Mouse (Mus musculus) midbrain, embryonic 15.5 days (tissue): ENCODE data around the gene Slc16a10. TPM values are rescaled to one million over a fixed set of nuclear protein-coding genes. Genes with fewer than 3 reads are reported as not detected.

ENCODE experiments used
- ATAC-seq: fragments of 200-750 bp; cut with Nextera tagmentation; replicated peaks from 2 replicates; pipeline ENCODE4 v1.8.0; 2017; ENCODE audit warnings: moderate TSS enrichment
- H3K27ac ChIP-seq: fragments of 300-500 bp; sonication (generic); 2 replicates; pipeline ENCODE4 v1.5.1; 2015; ENCODE audit warnings: mild to moderate bottlenecking, inconsistent platforms
- H3K27me3 ChIP-seq: fragments of 300-500 bp; sonication (generic); replicated peaks from 2 replicates; pipeline ENCODE4 v1.6.1; 2015; ENCODE audit warnings: inconsistent platforms
- H3K36me3 ChIP-seq: fragments of 300-500 bp; sonication (generic); replicated peaks from 2 replicates; pipeline ENCODE4 v1.6.1; 2015; ENCODE audit warnings: inconsistent platforms
- H3K4me1 ChIP-seq: fragments of 300-500 bp; sonication (generic); 2 replicates; pipeline ENCODE4 v1.6.1; 2015; ENCODE audit warnings: inconsistent platforms
- H3K4me2 ChIP-seq: fragments of 300-500 bp; sonication (generic); 2 replicates; pipeline ENCODE4 v1.6.1; 2015; ENCODE audit warnings: inconsistent platforms, mild to moderate bottlenecking, moderate library complexity
- H3K4me3 ChIP-seq: fragments of 300-500 bp; sonication (generic); 2 replicates; pipeline ENCODE4 v1.5.1; 2015; ENCODE audit warnings: mild to moderate bottlenecking, inconsistent platforms
- H3K9ac ChIP-seq: fragments of 300-500 bp; sonication (generic); 2 replicates; pipeline ENCODE4 v1.6.1; 2015; ENCODE audit warnings: mild to moderate bottlenecking, inconsistent platforms
- H3K9me3 ChIP-seq: fragments of 300-500 bp; sonication (generic); 2 replicates; pipeline ENCODE4 v1.6.1; 2016; ENCODE audit warnings: inconsistent platforms
- WGBS: fragments of 180-500 bp; shearing (Covaris S2); methylation state at CpG from one replicate; pipeline ENCODE4 v1.1.7; 2015; ENCODE audit warnings: mixed read lengths; 5-methylcytosine and 5-hydroxymethylcytosine counted together
- polyA plus RNA-seq: library from polyadenylated mRNA; unstranded; fragments of >200 nt; fragmentation: Nextera tagmentation; extraction: Ambion mirVana; gene quantifications from 2 replicates; pipeline ENCODE4 v1.2.1, GENCODE M21; 2015

The Slc16a10 gene
- polyA plus RNA-seq, 1 experiment from 2014 or later = 3.6 TPM

GRCm38 (mm10) chr10:40119466-40119865 is 22.6 kb downstream of the Slc16a10 start:
- no peak for ATAC-seq
- Histone ChIP-seq H3K9me3 (no peaks in the 10 kb centered on the region), H3K4me3 (no peak overlapping the region), H3K4me1 (no peaks in the 10 kb centered on the region), H3K27ac (no peak overlapping the region), H3K9ac (no peak overlapping the region), H3K36me3 (no peaks in the 10 kb centered on the region), H3K27me3 (no peaks in the 10 kb centered on the region), H3K4me2 (no peak overlapping the region)
- 86% methylated on average over 3 of the region's 3 CpGs for WGBS

GRCm38 (mm10) chr10:40118743-40119387 is 23.2 kb downstream of the Slc16a10 start:
- H3K4me1 ChIP-seq = no peaks in the 10 kb centered on the region
- no peak overlapping the region for H3K4me3 ChIP-seq
- no peaks in the 10 kb centered on the region for H3K9me3 ChIP-seq
- no peak for ATAC-seq
- no peak overlapping the region for H3K4me2 ChIP-seq
- WGBS = 90% methylated on average over 5 of the region's 5 CpGs
- H3K27me3 ChIP-seq = no peaks in the 10 kb centered on the region
- no peaks in the 10 kb centered on the region for H3K36me3 ChIP-seq
- H3K27ac ChIP-seq = no peak overlapping the region
- no peak overlapping the region for H3K9ac ChIP-seq

GRCm38 (mm10) chr10:40113517-40114085 is 28.5 kb downstream of the Slc16a10 start:
- no peak for ATAC-seq
- Histone ChIP-seq H3K27me3 (no peaks in the 10 kb centered on the region), H3K4me3 (no peak overlapping the region), H3K4me1 (no peaks in the 10 kb centered on the region), H3K27ac (no peak overlapping the region), H3K36me3 (no peaks in the 10 kb centered on the region), H3K4me2 (no peak overlapping the region), H3K9me3 (no peaks in the 10 kb centered on the region), H3K9ac (no peak overlapping the region)
- 87% methylated on average over 7 of the region's 7 CpGs for WGBS

GRCm38 (mm10) chr10:40112256-40112655 is 29.8 kb downstream of the Slc16a10 start:
- WGBS = 88% methylated on average over 10 of the region's 10 CpGs
- no peak overlapping the region for H3K4me3 ChIP-seq
- H3K9me3 ChIP-seq = no peaks in the 10 kb centered on the region
- no peaks in the 10 kb centered on the region for H3K27me3 ChIP-seq
- no peak for ATAC-seq
- H3K27ac ChIP-seq = no peak overlapping the region
- H3K4me1 ChIP-seq = no peaks in the 10 kb centered on the region
- H3K9ac ChIP-seq = no peak overlapping the region
- H3K4me2 ChIP-seq = no peak overlapping the region
- H3K36me3 ChIP-seq = no peaks in the 10 kb centered on the region

- Histone ChIP-seq H3K27ac (no peak overlapping the region), H3K27me3 (no peaks in the 10 kb centered on the region), H3K9ac (no peak overlapping the region), H3K4me2 (no peak overlapping the region), H3K36me3 (no peaks in the 10 kb centered on the region), H3K9me3 (no peaks in the 10 kb centered on the region), H3K4me3 (no peak overlapping the region), H3K4me1 (no peaks in the 10 kb centered on the region)
- WGBS = 87% methylated on average over 5 of the region's 5 CpGs
- no peak for ATAC-seq
Measured at GRCm38 (mm10) chr10:40109520-40109919, 32.5 kb downstream of the Slc16a10 start.

- no peaks in the 10 kb centered on the region for H3K36me3 ChIP-seq
- no peaks in the 10 kb centered on the region for H3K9me3 ChIP-seq
- H3K27ac ChIP-seq = no peak overlapping the region
- H3K4me3 ChIP-seq = no peak overlapping the region
- ATAC-seq = no peak
- WGBS = 94% methylated on average over 8 of the region's 8 CpGs
- H3K4me2 ChIP-seq = no peak overlapping the region
- H3K4me1 ChIP-seq = no peaks in the 10 kb centered on the region
- no peaks in the 10 kb centered on the region for H3K27me3 ChIP-seq
- no peak overlapping the region for H3K9ac ChIP-seq
Measured at GRCm38 (mm10) chr10:40108992-40109391, 33.1 kb downstream of the Slc16a10 start.

- WGBS = 98% methylated on average over 1 of the region's 1 CpGs
- Histone ChIP-seq H3K27me3 (no peaks in the 10 kb centered on the region), H3K27ac (no peak overlapping the region), H3K36me3 (no peaks in the 10 kb centered on the region), H3K9me3 (no peaks in the 10 kb centered on the region), H3K4me1 (no peaks in the 10 kb centered on the region), H3K9ac (no peak overlapping the region), H3K4me2 (no peak overlapping the region), H3K4me3 (no peak overlapping the region)
- ATAC-seq = no peak
Measured at GRCm38 (mm10) chr10:40107995-40108394, 34.1 kb downstream of the Slc16a10 start.

- Histone ChIP-seq H3K4me1 (no peaks in the 10 kb centered on the region), H3K9ac (no peak overlapping the region), H3K4me3 (no peak overlapping the region), H3K4me2 (no peak overlapping the region), H3K9me3 (no peaks in the 10 kb centered on the region), H3K27ac (no peak overlapping the region), H3K36me3 (no peaks in the 10 kb centered on the region), H3K27me3 (no peaks in the 10 kb centered on the region)
- WGBS = 82% methylated on average over 1 of the region's 1 CpGs
- ATAC-seq = no peak
Measured at GRCm38 (mm10) chr10:40105174-40105573, 36.9 kb downstream of the Slc16a10 start.

- no peak overlapping the region for H3K4me2 ChIP-seq
- ATAC-seq = no peak
- H3K36me3 ChIP-seq = no peaks in the 10 kb centered on the region
- H3K9me3 ChIP-seq = no peaks in the 10 kb centered on the region
- no peaks in the 10 kb centered on the region for H3K27me3 ChIP-seq
- no peaks in the 10 kb centered on the region for H3K4me1 ChIP-seq
- WGBS = 61% methylated on average over 5 of the region's 5 CpGs
- no peak overlapping the region for H3K27ac ChIP-seq
- no peak overlapping the region for H3K9ac ChIP-seq
- H3K4me3 ChIP-seq = no peak overlapping the region
Measured at GRCm38 (mm10) chr10:40103790-40104189, 38.3 kb downstream of the Slc16a10 start.

- no peak overlapping the region for H3K9ac ChIP-seq
- no peaks in the 10 kb centered on the region for H3K27me3 ChIP-seq
- H3K27ac ChIP-seq = no peak overlapping the region
- H3K4me3 ChIP-seq = no peak overlapping the region
- ATAC-seq = no peak
- no peaks in the 10 kb centered on the region for H3K4me1 ChIP-seq
- H3K4me2 ChIP-seq = no peak overlapping the region
- WGBS = 67% methylated on average over 8 of the region's 8 CpGs
- no peaks in the 10 kb centered on the region for H3K9me3 ChIP-seq
- no peaks in the 10 kb centered on the region for H3K36me3 ChIP-seq
Measured at GRCm38 (mm10) chr10:40102986-40103385, 39.1 kb downstream of the Slc16a10 start.

GRCm38 (mm10) chr10:40102166-40102565 is 39.9 kb downstream of the Slc16a10 start:
- H3K9me3 ChIP-seq = no peaks in the 10 kb centered on the region
- no peaks in the 10 kb centered on the region for H3K27me3 ChIP-seq
- no peaks in the 10 kb centered on the region for H3K4me1 ChIP-seq
- WGBS = 52% methylated on average over 3 of the region's 3 CpGs
- H3K27ac ChIP-seq = no peak overlapping the region
- no peak for ATAC-seq
- H3K9ac ChIP-seq = no peak overlapping the region
- no peak overlapping the region for H3K4me3 ChIP-seq
- H3K36me3 ChIP-seq = no peaks in the 10 kb centered on the region
- no peak overlapping the region for H3K4me2 ChIP-seq

- Histone ChIP-seq H3K9ac (no peak overlapping the region), H3K27me3 (no peaks in the 10 kb centered on the region), H3K4me3 (no peak overlapping the region), H3K36me3 (no peaks in the 10 kb centered on the region), H3K4me1 (no peaks in the 10 kb centered on the region), H3K27ac (no peak overlapping the region), H3K9me3 (no peaks in the 10 kb centered on the region), H3K4me2 (no peak overlapping the region)
- no peak for ATAC-seq
- 76% methylated on average over 1 of the region's 1 CpGs for WGBS
Measured at GRCm38 (mm10) chr10:40098441-40098840, 43.6 kb downstream of the Slc16a10 start.

GRCm38 (mm10) chr10:40097519-40097918 is 44.5 kb downstream of the Slc16a10 start:
- WGBS = 81% methylated on average over 4 of the region's 4 CpGs
- no peak overlapping the region for H3K27ac ChIP-seq
- H3K4me3 ChIP-seq = no peak overlapping the region
- H3K9me3 ChIP-seq = no peaks in the 10 kb centered on the region
- no peaks in the 10 kb centered on the region for H3K27me3 ChIP-seq
- H3K4me2 ChIP-seq = no peak overlapping the region
- H3K4me1 ChIP-seq = no peaks in the 10 kb centered on the region
- ATAC-seq = no peak
- no peak overlapping the region for H3K9ac ChIP-seq
- no peaks in the 10 kb centered on the region for H3K36me3 ChIP-seq
